Mouse (Mus musculus): ENCODE measurements at regions not wholly inside any gene's neighbourhood (a gene's known extent, or its start where the extent isn't known, plus 50 kb on each side); places are given as distances from the start of the nearest gene placed in this dataset.
A peak's percentile ranks its signal among the peaks of the same experiment; 100 is the strongest.

GRCm38 (mm10) chr10:44846149-44846548 is 220.9 kb upstream of the Prep start:
- Histone ChIP-seq H3K27me3 (ENCODE audit: control insufficient read depth, insufficient read depth, low read length) (no peaks in the 10 kb centered on the region), H3K4me2 (ENCODE audit: low read depth, low read length) (no peak overlapping the region), H3K9me3 (replicated peaks; ENCODE audit: control insufficient read depth, low read length) (no peaks in the 10 kb centered on the region), H3K9ac (replicated peaks; ENCODE audit: low read length) (no peak overlapping the region), H3K4me3 (ENCODE audit: low read depth, low read length) (no peak overlapping the region), H3K36me3 (replicated peaks; ENCODE audit: control insufficient read depth, insufficient read depth, low read depth, low read length) (no peaks in the 10 kb centered on the region), H3K27ac (replicated peaks; ENCODE audit: low read depth, low read length) (no peak overlapping the region), H3K4me1 (ENCODE audit: control insufficient read depth, insufficient read depth, low read length) (0 out of 2 replicates have a peak, but pooled peaks cover 3% of the 10 kb centered on the region)
- no peak for ATAC-seq (replicated peaks; ENCODE audit: insufficient number of reproducible peaks, low FRiP score, low TSS enrichment, low read depth)
- WGBS = 21% methylated on average over 2 of the region's 2 CpGs
- DNase-seq (ENCODE audit: low spot score) = peak; percentile 21

- no peak overlapping the region for H3K4me2 ChIP-seq (ENCODE audit: low read depth, low read length)
- DNase-seq (ENCODE audit: low spot score) (no peak), ATAC-seq (replicated peaks; ENCODE audit: insufficient number of reproducible peaks, low FRiP score, low TSS enrichment, low read depth) (no peak)
- 78% methylated on average over 2 of the region's 2 CpGs for WGBS
- no peaks in the 10 kb centered on the region for H3K36me3 ChIP-seq (replicated peaks; ENCODE audit: control insufficient read depth, insufficient read depth, low read depth, low read length)
- H3K27me3 ChIP-seq (ENCODE audit: control insufficient read depth, insufficient read depth, low read length) = no peaks in the 10 kb centered on the region
- H3K9me3 ChIP-seq (replicated peaks; ENCODE audit: control insufficient read depth, low read length) = no peaks in the 10 kb centered on the region
- no peak overlapping the region for H3K9ac ChIP-seq (replicated peaks; ENCODE audit: low read length)
- no peak overlapping the region for H3K27ac ChIP-seq (replicated peaks; ENCODE audit: low read depth, low read length)
- no peak overlapping the region for H3K4me3 ChIP-seq (ENCODE audit: low read depth, low read length)
- H3K4me1 ChIP-seq (ENCODE audit: control insufficient read depth, insufficient read depth, low read length) = no peaks in the 10 kb centered on the region
These were observed 226.6 kb upstream of the Prep start for GRCm38 (mm10) chr10:44840449-44840848.

GRCm38 (mm10) chr10:44832455-44832854 is 234.5 kb upstream of the Prep start:
- Histone ChIP-seq H3K4me2 (ENCODE audit: low read depth, low read length) (no peak overlapping the region), H3K9me3 (replicated peaks; ENCODE audit: control insufficient read depth, low read length) (no peaks in the 10 kb centered on the region), H3K27ac (replicated peaks; ENCODE audit: low read depth, low read length) (no peak overlapping the region), H3K9ac (replicated peaks; ENCODE audit: low read length) (no peak overlapping the region), H3K36me3 (replicated peaks; ENCODE audit: control insufficient read depth, insufficient read depth, low read depth, low read length) (no peaks in the 10 kb centered on the region), H3K4me1 (ENCODE audit: control insufficient read depth, insufficient read depth, low read length) (no peaks in the 10 kb centered on the region), H3K4me3 (ENCODE audit: low read depth, low read length) (no peak overlapping the region), H3K27me3 (ENCODE audit: control insufficient read depth, insufficient read depth, low read length) (no peaks in the 10 kb centered on the region)
- 94% methylated on average over 1 of the region's 1 CpGs for WGBS
- DNase-seq (ENCODE audit: low spot score) = no peak
- ATAC-seq (replicated peaks; ENCODE audit: insufficient number of reproducible peaks, low FRiP score, low TSS enrichment, low read depth) = no peak

GRCm38 (mm10) chr10:44826271-44826670 is 240.7 kb upstream of the Prep start:
- H3K9ac ChIP-seq (replicated peaks; ENCODE audit: low read length) = no peak overlapping the region
- H3K9me3 ChIP-seq (replicated peaks; ENCODE audit: control insufficient read depth, low read length) = no peaks in the 10 kb centered on the region
- no peak overlapping the region for H3K4me3 ChIP-seq (ENCODE audit: low read depth, low read length)
- 84% methylated on average over 3 of the region's 3 CpGs for WGBS
- no peak overlapping the region for H3K27ac ChIP-seq (replicated peaks; ENCODE audit: low read depth, low read length)
- no peaks in the 10 kb centered on the region for H3K4me1 ChIP-seq (ENCODE audit: control insufficient read depth, insufficient read depth, low read length)
- ATAC-seq (replicated peaks; ENCODE audit: insufficient number of reproducible peaks, low FRiP score, low TSS enrichment, low read depth) (no peak), DNase-seq (ENCODE audit: low spot score) (no peak)
- no peaks in the 10 kb centered on the region for H3K36me3 ChIP-seq (replicated peaks; ENCODE audit: control insufficient read depth, insufficient read depth, low read depth, low read length)
- H3K27me3 ChIP-seq (ENCODE audit: control insufficient read depth, insufficient read depth, low read length) = no peaks in the 10 kb centered on the region
- H3K4me2 ChIP-seq (ENCODE audit: low read depth, low read length) = no peak overlapping the region

GRCm38 (mm10) chr10:44821666-44822065 is 245.3 kb upstream of the Prep start:
- WGBS = 88% methylated on average over 3 of the region's 3 CpGs
- Histone ChIP-seq H3K36me3 (replicated peaks; ENCODE audit: control insufficient read depth, insufficient read depth, low read depth, low read length) (no peaks in the 10 kb centered on the region), H3K27ac (replicated peaks; ENCODE audit: low read depth, low read length) (no peak overlapping the region), H3K4me3 (ENCODE audit: low read depth, low read length) (no peak overlapping the region), H3K9ac (replicated peaks; ENCODE audit: low read length) (no peak overlapping the region), H3K9me3 (replicated peaks; ENCODE audit: control insufficient read depth, low read length) (no peaks in the 10 kb centered on the region), H3K4me2 (ENCODE audit: low read depth, low read length) (no peak overlapping the region), H3K4me1 (ENCODE audit: control insufficient read depth, insufficient read depth, low read length) (no peaks in the 10 kb centered on the region), H3K27me3 (ENCODE audit: control insufficient read depth, insufficient read depth, low read length) (no peaks in the 10 kb centered on the region)
- DNase-seq (ENCODE audit: low spot score) (no peak), ATAC-seq (replicated peaks; ENCODE audit: insufficient number of reproducible peaks, low FRiP score, low TSS enrichment, low read depth) (no peak)

- Histone ChIP-seq H3K9ac (replicated peaks; ENCODE audit: low read length) (no peak overlapping the region), H3K9me3 (replicated peaks; ENCODE audit: control insufficient read depth, low read length) (no peaks in the 10 kb centered on the region), H3K4me3 (ENCODE audit: low read depth, low read length) (no peak overlapping the region), H3K4me2 (ENCODE audit: low read depth, low read length) (no peak overlapping the region), H3K36me3 (replicated peaks; ENCODE audit: control insufficient read depth, insufficient read depth, low read depth, low read length) (no peaks in the 10 kb centered on the region), H3K4me1 (ENCODE audit: control insufficient read depth, insufficient read depth, low read length) (no peaks in the 10 kb centered on the region), H3K27me3 (ENCODE audit: control insufficient read depth, insufficient read depth, low read length) (no peaks in the 10 kb centered on the region), H3K27ac (replicated peaks; ENCODE audit: low read depth, low read length) (no peak overlapping the region)
- WGBS = 63% methylated on average over 2 of the region's 2 CpGs
- ATAC-seq (replicated peaks; ENCODE audit: insufficient number of reproducible peaks, low FRiP score, low TSS enrichment, low read depth) = no peak
- DNase-seq (ENCODE audit: low spot score) = no peak
These were observed 246.6 kb upstream of the Prep start for GRCm38 (mm10) chr10:44820379-44820778.

GRCm38 (mm10) chr10:44819361-44819760 is 247.6 kb upstream of the Prep start:
- no peak overlapping the region for H3K4me3 ChIP-seq (ENCODE audit: low read depth, low read length)
- no peaks in the 10 kb centered on the region for H3K27me3 ChIP-seq (ENCODE audit: control insufficient read depth, insufficient read depth, low read length)
- H3K27ac ChIP-seq (replicated peaks; ENCODE audit: low read depth, low read length) = no peak overlapping the region
- H3K9me3 ChIP-seq (replicated peaks; ENCODE audit: control insufficient read depth, low read length) = no peaks in the 10 kb centered on the region
- H3K4me2 ChIP-seq (ENCODE audit: low read depth, low read length) = no peak overlapping the region
- 87% methylated on average over 2 of the region's 2 CpGs for WGBS
- ATAC-seq (replicated peaks; ENCODE audit: insufficient number of reproducible peaks, low FRiP score, low TSS enrichment, low read depth) (no peak), DNase-seq (ENCODE audit: low spot score) (no peak)
- H3K36me3 ChIP-seq (replicated peaks; ENCODE audit: control insufficient read depth, insufficient read depth, low read depth, low read length) = no peaks in the 10 kb centered on the region
- H3K4me1 ChIP-seq (ENCODE audit: control insufficient read depth, insufficient read depth, low read length) = no peaks in the 10 kb centered on the region
- H3K9ac ChIP-seq (replicated peaks; ENCODE audit: low read length) = no peak overlapping the region

- H3K27ac ChIP-seq (replicated peaks; ENCODE audit: low read depth, low read length) = no peak overlapping the region
- no peaks in the 10 kb centered on the region for H3K27me3 ChIP-seq (ENCODE audit: control insufficient read depth, insufficient read depth, low read length)
- DNase-seq (ENCODE audit: low spot score) (no peak), ATAC-seq (replicated peaks; ENCODE audit: insufficient number of reproducible peaks, low FRiP score, low TSS enrichment, low read depth) (no peak)
- H3K9me3 ChIP-seq (replicated peaks; ENCODE audit: control insufficient read depth, low read length) = no peaks in the 10 kb centered on the region
- no peaks in the 10 kb centered on the region for H3K4me1 ChIP-seq (ENCODE audit: control insufficient read depth, insufficient read depth, low read length)
- no peak overlapping the region for H3K4me3 ChIP-seq (ENCODE audit: low read depth, low read length)
- no peak overlapping the region for H3K9ac ChIP-seq (replicated peaks; ENCODE audit: low read length)
- H3K36me3 ChIP-seq (replicated peaks; ENCODE audit: control insufficient read depth, insufficient read depth, low read depth, low read length) = no peaks in the 10 kb centered on the region
- WGBS = 80% methylated on average over 1 of the region's 1 CpGs
- H3K4me2 ChIP-seq (ENCODE audit: low read depth, low read length) = no peak overlapping the region
These were observed 248.4 kb upstream of the Prep start for GRCm38 (mm10) chr10:44818615-44819014.
